Mouse (Mus musculus): ENCODE measurements around the gene Gm28434.

Gm28434 gene

GRCm38 (mm10) chr5:87969201-87969600, at the start of gene Gm28434, which contains the start of gene 2310003L06Rik:
Gm28434 (plus strand) TSS chr5:87969517.
2310003L06Rik (plus strand) TSS chr5:87969459.
- no peak for DNase-seq (ENCODE audit: extremely low spot score, low read depth, low spot score)

GRCm38 (mm10) chr5:87925372-87925771, 43.9 kb upstream of the Gm28434 start, which contains the start of gene Csn3:
Csn3 (plus strand) TSS chr5:87925579.
- peak; percentile 20 for DNase-seq (ENCODE audit: extremely low spot score, low read depth, low spot score)

GRCm38 (mm10) chr5:87931603-87932002, 37.7 kb upstream of the Gm28434 start:
- DNase-seq (ENCODE audit: extremely low spot score, low read depth, low spot score), result no peak

- no peak for DNase-seq (ENCODE audit: extremely low spot score, low read depth, low spot score)
Measured at GRCm38 (mm10) chr5:87940752-87941151, 28.6 kb upstream of the Gm28434 start.

DNA sequence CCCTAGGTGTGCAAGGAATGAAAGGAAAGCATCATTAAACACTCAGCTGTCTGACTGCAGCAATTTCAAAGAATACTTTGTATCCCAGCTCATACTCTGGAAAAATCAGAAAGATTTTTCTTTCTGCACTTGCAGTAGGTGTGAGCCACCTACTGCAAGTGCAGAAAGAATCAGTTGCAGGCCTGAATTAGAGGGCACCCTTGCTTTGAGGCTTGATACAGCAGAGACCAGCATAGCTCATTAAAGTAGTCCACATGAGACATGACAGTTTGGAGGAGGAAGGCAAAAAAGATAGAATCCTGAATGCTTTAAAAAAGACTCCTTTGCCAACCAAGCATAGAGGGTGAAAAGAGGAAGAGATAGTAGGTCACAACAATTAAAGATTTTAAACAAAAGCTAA, 26.8 kb upstream of the Gm28434 start:
- DNase-seq (ENCODE audit: extremely low spot score, low read depth, low spot score), result no peak

GRCm38 (mm10) chr5:87951836-87952235, 17.5 kb upstream of the Gm28434 start:
- DNase-seq (ENCODE audit: extremely low spot score, low read depth, low spot score), result no peak

DNA sequence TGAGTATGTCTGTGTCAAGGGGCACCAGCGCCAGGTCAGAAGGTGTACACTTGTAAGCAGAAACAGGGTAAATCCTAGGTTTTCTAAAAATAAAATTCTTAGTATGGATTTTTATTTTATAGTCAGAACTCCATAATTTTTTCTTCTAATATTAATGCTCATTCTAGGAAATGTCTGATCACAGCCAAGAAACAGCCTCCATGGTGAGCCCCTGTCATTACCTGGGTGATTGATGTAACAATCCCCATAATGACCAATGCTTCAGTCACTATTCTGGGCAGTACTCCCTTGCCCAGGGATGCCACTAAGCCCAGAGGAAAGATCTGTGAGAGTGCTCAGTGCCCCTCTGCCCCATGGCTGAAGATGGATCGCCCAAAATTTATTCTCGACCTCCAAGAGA, 9.8 kb downstream of the Gm28434 start, which contains the start of gene Cabs1:
Cabs1 (plus strand) TSS at position 301 of the 400 bp plus-strand sequence.
- no peak for DNase-seq (ENCODE audit: extremely low spot score, low read depth, low spot score)

DNA sequence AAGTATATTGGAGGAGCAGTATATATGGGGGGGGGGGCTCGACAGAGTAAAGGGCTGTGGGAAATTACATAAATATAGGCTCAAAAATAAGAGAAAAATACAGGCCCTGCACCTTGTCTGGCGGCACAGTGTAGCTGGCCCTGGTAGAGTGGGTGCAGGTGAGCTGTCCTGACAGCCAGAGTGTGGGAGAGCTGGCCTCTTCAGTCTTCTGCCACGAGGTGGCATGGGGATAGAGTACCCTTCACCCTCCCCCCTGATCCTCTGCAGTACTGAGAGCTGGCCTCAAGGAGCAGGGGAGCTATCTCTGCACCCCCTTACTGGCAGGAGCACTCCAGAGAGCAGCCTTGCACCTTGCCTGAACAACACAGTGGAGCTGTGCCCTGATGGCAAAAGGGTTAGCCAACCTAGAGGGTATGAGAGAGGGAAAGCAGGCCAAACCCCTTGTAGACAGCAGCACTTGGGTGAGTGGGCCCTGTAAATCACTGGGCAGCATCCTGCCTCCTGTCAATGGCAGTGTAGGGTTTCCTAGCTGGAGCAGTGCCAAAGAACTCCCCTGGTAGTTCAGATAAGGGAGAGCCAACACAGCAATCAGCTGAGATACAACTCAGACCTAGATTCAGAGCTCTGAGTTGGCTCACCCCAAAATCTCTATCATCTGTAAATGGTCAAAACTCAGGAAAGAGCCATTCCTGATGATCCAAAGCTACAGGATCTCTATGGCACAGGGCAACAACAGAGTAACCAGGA, 13.3 kb downstream of the Gm28434 start:
- no peak for DNase-seq (ENCODE audit: extremely low spot score, low read depth, low spot score)

- no peak for DNase-seq (ENCODE audit: extremely low spot score, low read depth, low spot score)
Measured at GRCm38 (mm10) chr5:88002249-88002648, 32.9 kb downstream of the Gm28434 start, which contains the start of gene Smr3a. Smr3a (plus strand) TSS chr5:88002549.

- DNase-seq (ENCODE audit: extremely low spot score, low read depth, low spot score), result no peak
Measured at GRCm38 (mm10) chr5:88005241-88005640, 35.9 kb downstream of the Gm28434 start.

Data from hindlimb bud, embryonic 11.5 days (tissue).